In the genomic region with DNA sequence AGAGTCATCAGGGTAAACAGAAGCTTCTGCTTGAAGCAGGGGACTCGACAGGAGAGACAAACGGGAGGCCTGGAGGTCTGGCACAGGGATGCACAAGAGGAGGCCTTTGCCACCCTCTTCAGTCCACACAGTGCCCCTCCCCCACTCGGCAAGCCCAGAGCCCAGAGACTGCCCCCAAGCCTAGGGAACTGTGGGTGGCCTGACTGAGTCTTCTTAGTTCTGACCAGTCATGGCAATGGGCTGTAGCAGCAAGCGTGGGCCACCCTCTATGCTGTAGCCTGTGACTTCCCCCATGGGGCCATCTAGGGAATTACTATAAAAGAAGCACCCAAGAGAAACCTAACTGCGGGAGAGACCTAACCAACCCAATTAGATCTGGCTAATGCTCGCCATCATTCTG, we compare ENCODE assay signal across 8 mouse cellular contexts. TPM values are rescaled to one million over a fixed set of nuclear protein-coding genes. Genes with fewer than 3 reads are reported as not detected.
DNase-seq lines count a peak whose midpoint lies in the region; ATAC-seq and TF ChIP-seq lines count a peak whose summit lies in the region.

No protein-coding gene starts in this region.

- 12% methylated on average over 6 of the region's 6 CpGs for WGBS in limb, embryonic 14.5 days

- no peaks in the 10 kb centered on the region for H3K9me3 ChIP-seq in limb, embryonic 14.5 days (ENCODE audit: control insufficient read depth, low read length)

- DNase-seq in frontal cortex, postnatal 25 days (ENCODE audit: low spot score in 2 of 2), result no peak
- peak; percentile 11 for DNase-seq in thymus, postnatal 4 days
- no peak for DNase-seq in thymus, postnatal 25 days
- peak; percentile 18 for DNase-seq in limb, embryonic 14.5 days (ENCODE audit: low spot score)
- DNase-seq in right cerebral cortex, postnatal 10 days (ENCODE audit: low spot score in 2 of 2), result peak; percentile 32 to 36
- DNase-seq in layer of hippocampus, adult 8-10 months (ENCODE audit: low spot score in 2 of 2), result no peak

- H3K27me3 ChIP-seq in limb, embryonic 14.5 days (ENCODE audit: control insufficient read depth, insufficient read depth, low read length), result peaks cover 40% of the 10 kb centered on the region

- TF ChIP-seq POLR2A in limb, embryonic 14.5 days (IDR thresholded peaks at IDR 0.05; ENCODE audit: borderline replicate concordance, extremely low read depth, insufficient read depth, insufficient read length), result no peak

- no peak overlapping the region for H3K27ac ChIP-seq in limb, embryonic 14.5 days (replicated peaks; ENCODE audit: low read depth, low read length)

- ATAC-seq in frontal cortex, adult (ENCODE audit: low TSS enrichment), result peak; percentile 70
- no peak for ATAC-seq in limb, embryonic 14.5 days (ENCODE audit: low FRiP score, low read depth)
- ATAC-seq in erythroid progenitor cell, adult 5-6 weeks (replicated peaks; ENCODE audit: low FRiP score, poor library complexity, severe bottlenecking), result no peak

- H3K9ac ChIP-seq in limb, embryonic 14.5 days (ENCODE audit: low read depth, low read length, severe bottlenecking), result no peak overlapping the region

- peak overlapping the region; percentile 94; the same call in 1 of the 2 replicates for H3K4me2 ChIP-seq in limb, embryonic 14.5 days (replicated peaks; ENCODE audit: low read depth, low read length, severe bottlenecking)

- no peaks in the 10 kb centered on the region for H3K36me3 ChIP-seq in limb, embryonic 14.5 days (ENCODE audit: control insufficient read depth, insufficient read depth, low read length)

- peak overlapping the region; percentile 48 for H3K4me3 ChIP-seq in limb, embryonic 14.5 days (replicated peaks; ENCODE audit: low read length)

- H3K4me1 ChIP-seq in limb, embryonic 14.5 days (ENCODE audit: control insufficient read depth, insufficient read depth, low read length), result peaks cover 19% of the 10 kb centered on the region

RNA-seq across cellular contexts. Expression of gene Col13a1, which starts 1.9 kb away (rescaled TPM):
- 7.0 and 10.2 TPM in 2 replicates for polyA plus RNA-seq in limb, embryonic 14.5 days (2012; rRNA removed)
- polyA plus RNA-seq in limb, embryonic 14.5 days (2014; fragmentation: Nextera tagmentation; extraction: Ambion mirVana), result 5.5 and 6.4 TPM in 2 replicates
- not detected in 2 replicates for total RNA-seq in erythroid progenitor cell, adult 5-6 weeks (2015; ENCODE audit: low replicate concordance)
- total RNA-seq in erythroid progenitor cell, adult 5-6 weeks (2017; ENCODE audit: low replicate concordance), result not detected in 2 replicates
- 1 to 10 TPM; 1.3 to 2.1 (median 1.7) TPM for total RNA-seq in layer of hippocampus, adult 8-10 months (2022)

Comparison
In these comparisons a context has a peak if more than half of its experiments do, and no peak if none do; other contexts are left out.
1. DNase-seq: peak in thymus, postnatal 4 days (single experiment), limb, embryonic 14.5 days (single experiment) and right cerebral cortex, postnatal 10 days (2 of 2); none in frontal cortex, postnatal 25 days (0 of 2), thymus, postnatal 25 days (single experiment) and layer of hippocampus, adult 8-10 months (0 of 2).